Mouse (Mus musculus) liver, embryonic 13.5 days (tissue): Measurements from ENCODE around the gene Klhdc1. TPM values are rescaled to one million over a fixed set of nuclear protein-coding genes. Genes with fewer than 3 reads are reported as not detected.

Experiments used
- ATAC-seq: fragments of 200-750 bp; cut with Nextera tagmentation; 2 replicates; pipeline ENCODE4 v1.8.0; 2017; ENCODE audit warnings: low read depth, mild to moderate bottlenecking, moderate number of reproducible peaks, moderate library complexity
- DNase-seq: peaks from one replicate; pipeline ENCODE4 v3.0.0; 2022
- H3K27ac ChIP-seq: fragments of 300-500 bp; sonication (generic); 2 replicates; pipeline ENCODE4 v1.5.1; 2015; ENCODE audit warnings: moderate library complexity, mild to moderate bottlenecking, inconsistent platforms
- H3K27me3 ChIP-seq: fragments of 300-500 bp; sonication (generic); 2 replicates; pipeline ENCODE4 v1.6.1; 2015; ENCODE audit warnings: mild to moderate bottlenecking, inconsistent platforms
- H3K36me3 ChIP-seq: fragments of 300-500 bp; sonication (generic); 2 replicates; pipeline ENCODE4 v1.6.1; 2015; ENCODE audit warnings: mild to moderate bottlenecking, inconsistent platforms
- H3K4me1 ChIP-seq: fragments of 300-500 bp; sonication (generic); replicated peaks from 2 replicates; pipeline ENCODE4 v1.6.1; 2015; ENCODE audit warnings: inconsistent platforms
- H3K4me2 ChIP-seq: fragments of 300-500 bp; sonication (generic); 2 replicates; pipeline ENCODE4 v1.6.1; 2015; ENCODE audit warnings: inconsistent platforms, mild to moderate bottlenecking, moderate library complexity
- H3K4me3 ChIP-seq: fragments of 300-500 bp; sonication (generic); replicated peaks from 2 replicates; pipeline ENCODE4 v1.5.1; 2015; ENCODE audit warnings: mild to moderate bottlenecking, inconsistent platforms
- H3K9ac ChIP-seq: fragments of 300-500 bp; sonication (generic); 2 replicates; pipeline ENCODE4 v1.6.1; 2015; ENCODE audit warnings: mild to moderate bottlenecking, inconsistent platforms
- H3K9me3 ChIP-seq: fragments of 300-500 bp; sonication (generic); replicated peaks from 2 replicates; pipeline ENCODE4 v1.6.1; 2016; ENCODE audit warnings: inconsistent platforms
- whole genome bisulfite sequencing: fragments of 180-500 bp; shearing (Covaris S2); methylation state at CpG from one replicate; pipeline ENCODE4 v1.1.7; 2015; ENCODE audit not compliant: insufficient replicate concordance; 5-methylcytosine and 5-hydroxymethylcytosine counted together
- polyA plus RNA-seq: library from polyadenylated mRNA; unstranded; fragments of >200 nt; fragmentation: Nextera tagmentation; extraction: Ambion mirVana; gene quantifications from 2 replicates; pipeline ENCODE4 v1.2.1, GENCODE M21; 2015

The Klhdc1 gene
- polyA plus RNA-seq, 1 experiment from 2014 or later = 3.9 TPM

DNA sequence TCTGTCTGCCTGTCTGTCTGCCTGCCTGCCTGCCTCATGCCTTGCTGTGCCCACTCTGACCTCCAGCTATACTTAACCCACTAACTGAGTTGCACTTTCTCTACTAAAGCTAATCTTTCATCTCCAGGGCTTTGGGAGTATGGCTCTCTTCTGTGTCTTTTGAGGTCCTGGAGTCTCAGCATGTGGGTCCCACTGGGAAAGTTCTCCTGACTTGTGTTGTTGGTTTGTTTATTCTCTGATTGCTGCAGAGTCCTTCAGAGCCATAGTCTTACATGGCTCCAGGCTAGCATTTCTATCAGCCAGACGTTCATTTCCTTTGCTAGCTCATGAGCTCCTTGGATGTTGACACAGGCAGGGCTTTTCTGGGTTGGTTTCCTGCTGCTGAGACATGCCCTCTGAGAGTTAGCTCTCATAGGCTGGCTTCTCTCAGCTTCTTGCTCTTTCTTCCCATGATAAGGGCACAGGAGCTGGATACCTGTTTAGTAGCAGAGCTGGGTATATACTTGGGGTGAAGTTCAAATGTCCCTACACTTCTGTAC is 39.0 kb downstream of the Klhdc1 start:
- Histone ChIP-seq H3K4me2 (no peak overlapping the region), H3K9me3 (no peaks in the 10 kb centered on the region), H3K27ac (no peak overlapping the region), H3K4me3 (no peak overlapping the region), H3K4me1 (0 out of 2 replicates have a peak, but pooled peaks cover 7% of the 10 kb centered on the region), H3K27me3 (no peaks in the 10 kb centered on the region), H3K9ac (no peak overlapping the region), H3K36me3 (no peaks in the 10 kb centered on the region)
- DNase-seq (no peak), ATAC-seq (no peak)
- WGBS = 21% methylated on average over 1 of the region's 1 CpGs

DNA sequence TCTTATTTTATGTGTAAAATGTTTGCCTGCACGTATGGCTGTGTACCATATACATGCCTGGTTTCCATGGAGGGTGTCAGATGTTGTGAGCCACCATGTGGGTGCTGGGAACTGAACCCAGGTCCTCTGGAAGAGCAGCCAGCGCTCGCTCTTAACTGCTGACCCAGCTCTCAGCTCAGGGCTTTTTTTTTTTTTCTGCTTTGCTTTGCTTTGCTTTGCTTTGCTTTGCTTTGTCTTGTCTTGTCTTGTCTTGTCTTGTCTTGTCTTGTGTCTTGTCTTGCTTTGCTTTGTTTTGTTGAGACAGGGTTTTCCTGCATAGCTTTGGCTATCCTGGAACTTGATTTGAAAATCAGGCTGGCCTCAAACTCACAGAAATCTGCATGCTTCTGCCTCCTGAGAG is 39.9 kb downstream of the Klhdc1 start:
- no peak for ATAC-seq
- Histone ChIP-seq H3K4me2 (no peak overlapping the region), H3K4me3 (no peak overlapping the region), H3K27ac (no peak overlapping the region), H3K36me3 (no peaks in the 10 kb centered on the region), H3K9me3 (no peaks in the 10 kb centered on the region), H3K9ac (no peak overlapping the region), H3K4me1 (0 out of 2 replicates have a peak, but pooled peaks cover 7% of the 10 kb centered on the region), H3K27me3 (no peaks in the 10 kb centered on the region)
- WGBS = 84% methylated on average over 3 of the region's 3 CpGs
- no peak for DNase-seq

DNA sequence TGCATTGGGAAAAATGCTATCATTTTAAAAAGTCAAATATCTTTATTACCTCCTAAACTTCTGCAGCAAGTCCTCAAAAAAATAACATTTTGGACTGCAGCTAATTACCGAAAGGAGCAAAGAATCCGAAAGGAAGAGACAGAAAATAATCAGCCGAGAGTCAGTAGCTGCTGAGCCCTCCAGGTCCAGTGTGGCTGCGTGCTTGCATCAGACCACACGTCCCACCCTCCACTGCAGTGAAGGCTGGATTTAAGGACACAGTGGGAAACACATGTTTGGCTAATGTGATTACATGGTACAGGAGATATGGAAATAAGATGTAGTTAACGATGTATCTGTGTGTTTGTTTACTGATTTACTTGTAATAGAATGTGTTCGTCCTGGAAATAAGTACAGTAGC is 42.2 kb downstream of the Klhdc1 start:
- WGBS = 82% methylated on average over 7 of the region's 7 CpGs
- Histone ChIP-seq H3K27me3 (no peaks in the 10 kb centered on the region), H3K9me3 (no peaks in the 10 kb centered on the region), H3K4me2 (no peak overlapping the region), H3K4me1 (peaks cover 18% of the 10 kb centered on the region), H3K27ac (no peak overlapping the region), H3K9ac (no peak overlapping the region), H3K36me3 (no peaks in the 10 kb centered on the region), H3K4me3 (no peak overlapping the region)
- DNase-seq (no peak), ATAC-seq (no peak)

DNA sequence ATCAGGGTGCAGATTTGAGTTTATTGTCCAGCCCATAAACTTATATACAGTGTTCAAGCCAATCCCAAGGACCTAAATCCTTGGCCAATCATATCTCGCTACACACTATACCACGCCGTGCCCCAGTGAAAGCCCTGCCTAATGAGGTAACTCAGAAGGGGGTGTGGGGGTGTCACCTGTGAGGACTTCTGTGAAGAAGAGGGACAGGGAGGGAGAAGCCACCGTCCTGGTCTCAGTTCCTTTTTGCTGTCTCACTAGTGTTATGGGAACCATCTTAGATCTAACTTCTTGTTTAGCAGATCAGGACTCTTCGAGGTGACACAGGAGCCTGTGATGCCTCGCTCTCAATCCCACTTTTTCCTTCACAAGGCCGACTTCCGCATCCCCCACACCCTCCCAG is 46.6 kb downstream of the Klhdc1 start:
- Histone ChIP-seq H3K9me3 (no peaks in the 10 kb centered on the region), H3K4me3 (no peak overlapping the region), H3K4me2 (no peak overlapping the region), H3K27me3 (no peaks in the 10 kb centered on the region), H3K9ac (no peak overlapping the region), H3K4me1 (peaks cover 38% of the 10 kb centered on the region), H3K36me3 (no peaks in the 10 kb centered on the region), H3K27ac (peak overlapping the region; percentile 26; the same call in 1 of the 2 replicates)
- no peak for DNase-seq
- 74% methylated on average over 8 of the region's 8 CpGs for WGBS
- 0 out of 2 replicates have a peak, but pooled peaks have one; percentile 19 for ATAC-seq

DNA sequence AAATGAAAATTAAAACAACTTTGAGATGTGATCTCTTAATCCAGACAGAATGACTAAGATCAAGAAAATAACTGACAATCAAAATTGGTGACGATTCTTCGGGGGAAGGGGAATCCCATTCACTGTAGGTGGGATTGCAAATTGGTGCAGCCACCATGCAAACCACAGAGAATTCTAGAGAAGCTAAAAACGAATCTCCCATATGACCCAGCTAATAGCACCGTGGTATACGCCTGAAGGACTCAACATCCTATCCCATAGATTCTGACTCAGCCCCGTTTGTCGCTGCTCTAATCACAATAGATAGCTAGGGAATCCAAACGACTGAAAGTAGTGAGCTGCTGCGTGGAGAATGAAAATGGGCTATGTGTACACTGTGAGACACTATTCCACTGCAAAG is 47.7 kb downstream of the Klhdc1 start:
- WGBS = 66% methylated on average over 9 of the region's 9 CpGs
- no peaks in the 10 kb centered on the region for H3K9me3 ChIP-seq
- no peak overlapping the region for H3K9ac ChIP-seq
- DNase-seq = no peak
- H3K27ac ChIP-seq = peak overlapping the region; percentile 26; the same call in 1 of the 2 replicates
- H3K27me3 ChIP-seq = no peaks in the 10 kb centered on the region
- no peak for ATAC-seq
- no peaks in the 10 kb centered on the region for H3K36me3 ChIP-seq
- H3K4me3 ChIP-seq = no peak overlapping the region
- H3K4me1 ChIP-seq = peaks cover 49% of the 10 kb centered on the region
- no peak overlapping the region for H3K4me2 ChIP-seq

DNA sequence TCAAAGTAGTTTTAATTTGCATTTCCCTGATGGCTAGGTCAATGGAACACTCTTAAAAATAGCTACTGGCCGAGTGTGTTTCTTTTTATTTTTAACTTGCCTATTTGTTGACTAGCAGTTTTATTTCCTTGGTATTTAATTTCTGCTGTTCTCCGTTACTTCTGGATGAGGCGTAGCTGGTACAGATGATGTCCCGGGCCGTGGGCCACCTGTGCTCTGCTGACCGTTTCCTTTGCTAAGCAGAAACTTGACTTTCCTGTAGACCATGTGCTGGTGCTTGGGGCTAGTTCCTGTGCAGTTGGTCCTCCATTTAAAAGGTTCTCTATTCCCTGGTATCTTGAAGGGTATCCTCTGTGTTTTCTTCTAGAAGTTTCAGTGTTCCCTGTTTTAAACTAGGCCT is 51.4 kb downstream of the Klhdc1 start:
- Histone ChIP-seq H3K9ac (0 out of 2 replicates have a peak overlapping the region, but pooled peaks have one; percentile 28), H3K36me3 (no peaks in the 10 kb centered on the region), H3K4me2 (no peak overlapping the region), H3K9me3 (no peaks in the 10 kb centered on the region), H3K27me3 (no peaks in the 10 kb centered on the region), H3K4me3 (no peak overlapping the region), H3K27ac (peak overlapping the region; percentile 73), H3K4me1 (peaks cover 68% of the 10 kb centered on the region)
- WGBS = 85% methylated on average over 6 of the region's 6 CpGs
- no peak for DNase-seq
- ATAC-seq = no peak

DNA sequence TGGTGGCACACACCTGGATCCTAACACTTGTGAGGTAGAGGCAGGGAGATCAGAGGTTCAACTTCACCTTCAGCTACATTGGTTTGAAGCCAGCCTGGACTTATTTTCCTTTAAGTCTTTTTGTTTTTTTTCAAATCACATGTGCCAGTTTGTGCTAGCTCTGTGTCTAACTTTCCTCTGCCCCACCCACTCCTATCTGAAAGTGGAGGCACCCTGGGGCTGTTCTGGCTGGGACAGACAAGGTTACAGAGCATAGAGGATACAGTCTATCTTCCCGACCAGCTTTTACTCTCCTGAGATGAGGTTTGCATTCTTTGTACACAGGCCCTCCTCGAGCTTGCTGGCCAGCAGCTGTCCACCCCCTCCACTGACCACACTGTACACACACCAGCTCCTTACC is 52.8 kb downstream of the Klhdc1 start:
- DNase-seq = peak; percentile 85

DNA sequence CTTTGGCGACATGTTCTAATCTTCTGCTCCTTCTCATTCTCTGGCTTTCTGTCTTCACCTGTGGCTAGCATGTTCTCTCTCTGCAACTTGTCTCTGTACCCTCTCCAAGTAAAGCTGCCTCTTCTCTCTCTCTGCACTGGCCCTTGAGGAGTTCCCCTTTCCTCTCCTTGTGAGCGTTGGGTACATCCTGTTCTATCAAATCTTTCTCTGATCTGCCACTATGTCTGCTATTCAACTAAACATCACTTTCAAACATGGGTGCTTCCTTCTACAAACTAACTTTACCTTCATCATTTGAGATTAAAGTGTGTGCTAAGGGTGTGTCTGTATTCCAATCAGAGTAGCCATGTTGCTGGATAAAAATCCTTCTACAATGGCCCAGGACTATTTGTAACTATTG is 54.0 kb downstream of the Klhdc1 start:
- H3K4me2 ChIP-seq = no peak overlapping the region; the same call in 1 of the 2 replicates
- peak overlapping the region; percentile 96 for H3K27ac ChIP-seq
- H3K9ac ChIP-seq = peak overlapping the region; percentile 22
- 53% methylated on average over 2 of the region's 2 CpGs for WGBS
- H3K4me3 ChIP-seq = no peak overlapping the region
- H3K4me1 ChIP-seq = peaks cover 78% of the 10 kb centered on the region
- peaks cover 9% of the 10 kb centered on the region for H3K36me3 ChIP-seq
- ATAC-seq (no peak), DNase-seq (no peak)
- no peaks in the 10 kb centered on the region for H3K27me3 ChIP-seq
- H3K9me3 ChIP-seq = no peaks in the 10 kb centered on the region

More for the DNA sequence above, 52.8 kb downstream of the Klhdc1 start:
- no peaks in the 10 kb centered on the region for H3K27me3 ChIP-seq
- peak overlapping the region; percentile 68 for H3K9ac ChIP-seq
- peaks cover 72% of the 10 kb centered on the region for H3K4me1 ChIP-seq
- H3K36me3 ChIP-seq = no peaks in the 10 kb centered on the region; the same call in 1 of the 2 replicates
- H3K27ac ChIP-seq = peak overlapping the region; percentile 96
- peak overlapping the region; percentile 60 for H3K4me2 ChIP-seq
- 15% methylated on average over 2 of the region's 2 CpGs for WGBS
- H3K4me3 ChIP-seq = peak overlapping the region; percentile 24
- H3K9me3 ChIP-seq = no peaks in the 10 kb centered on the region
- peak; percentile 93 for ATAC-seq

DNA sequence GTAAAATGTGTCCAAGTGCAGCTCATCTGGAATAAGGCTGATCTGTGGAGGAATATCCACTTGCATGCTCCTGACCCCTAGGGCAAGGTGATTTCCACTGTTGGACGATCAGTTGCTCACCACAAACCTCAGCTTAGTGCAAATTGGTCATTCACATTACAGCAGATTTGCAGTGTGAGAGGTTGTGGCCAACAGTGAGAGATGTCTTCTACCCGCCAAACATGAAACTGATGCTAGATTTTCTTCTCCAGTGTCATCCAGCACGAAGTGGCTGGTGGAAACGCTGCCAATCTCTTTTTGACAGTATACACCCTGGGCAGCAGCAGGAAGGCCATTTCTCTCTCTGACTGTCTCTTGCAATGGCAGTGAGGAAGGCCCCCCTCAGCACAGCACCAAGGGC is 54.7 kb downstream of the Klhdc1 start:
- WGBS = 57% methylated on average over 4 of the region's 4 CpGs
- Histone ChIP-seq H3K4me1 (peaks cover 79% of the 10 kb centered on the region), H3K9ac (peak overlapping the region; percentile 97), H3K27me3 (no peaks in the 10 kb centered on the region), H3K27ac (peak overlapping the region; percentile 96), H3K4me3 (peak overlapping the region; percentile 90), H3K9me3 (no peaks in the 10 kb centered on the region), H3K4me2 (peak overlapping the region; percentile 82), H3K36me3 (peaks cover 17% of the 10 kb centered on the region)
- DNase-seq = no peak
- ATAC-seq = no peak

DNA sequence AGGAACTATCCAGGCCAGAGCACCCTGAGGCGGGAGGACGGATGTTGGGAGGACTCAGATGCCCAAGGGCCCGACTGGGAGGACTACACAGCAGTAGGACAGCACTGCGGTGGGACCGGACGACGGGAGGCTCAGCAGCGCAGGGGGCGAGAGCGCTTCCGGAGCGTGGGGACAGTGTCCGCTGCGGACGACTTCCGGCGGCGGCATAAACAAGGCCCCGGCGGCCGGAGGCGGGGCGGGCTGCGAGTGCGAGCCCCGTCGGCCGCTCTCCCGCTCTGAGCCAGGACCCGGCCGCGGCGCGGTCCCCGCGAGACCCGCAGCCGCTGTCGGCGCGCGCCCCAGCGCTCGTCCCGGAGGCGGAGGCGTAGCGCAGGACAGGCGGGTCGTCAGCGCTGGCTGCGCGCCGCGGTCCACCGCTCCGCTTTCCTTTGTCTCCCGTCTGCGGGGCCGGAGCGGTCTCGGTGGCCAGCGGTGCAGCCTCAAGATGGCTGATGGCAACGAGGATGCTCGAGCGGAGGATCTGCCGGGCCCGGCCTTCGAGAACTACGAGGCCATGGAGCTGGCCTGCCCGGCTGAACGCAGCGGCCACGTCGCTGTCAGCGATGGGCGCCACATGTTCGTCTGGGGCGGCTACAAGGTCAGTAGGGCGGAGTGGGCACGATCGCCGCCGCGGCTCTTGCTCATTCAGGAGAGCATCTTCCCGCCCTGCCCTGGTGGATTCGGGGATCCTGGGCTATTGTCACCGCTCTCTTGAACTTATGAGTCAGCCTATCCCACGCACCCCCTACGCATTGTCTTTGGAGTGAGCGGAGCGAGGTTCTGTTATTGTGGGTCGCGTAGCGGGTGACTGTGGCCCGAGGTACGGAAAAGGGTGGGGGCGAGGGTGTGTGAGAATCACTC is 55.8 kb downstream of the Klhdc1 start, which contains the start of gene Klhdc2:
Gene Klhdc2 (plus strand): TSS at position 171 of the 900 bp plus-strand sequence.
- Histone ChIP-seq H3K4me1 (peaks cover 74% of the 10 kb centered on the region), H3K27ac (peak within 1 kb of the TSS; percentile 96), H3K9ac (peak within 1 kb of the TSS; percentile 97), H3K4me3 (peak within 1 kb of the TSS; percentile 90), H3K9me3 (no peaks in the 10 kb centered on the region), H3K4me2 (peak within 1 kb of the TSS; percentile 82), H3K27me3 (no peaks in the 10 kb centered on the region), H3K36me3 (peaks cover 26% of the 10 kb centered on the region)
- ATAC-seq (peak; percentile 71), DNase-seq (peak; percentile 73)
- under 1% methylated on average over 96 of the region's 98 CpGs for WGBS

DNA sequence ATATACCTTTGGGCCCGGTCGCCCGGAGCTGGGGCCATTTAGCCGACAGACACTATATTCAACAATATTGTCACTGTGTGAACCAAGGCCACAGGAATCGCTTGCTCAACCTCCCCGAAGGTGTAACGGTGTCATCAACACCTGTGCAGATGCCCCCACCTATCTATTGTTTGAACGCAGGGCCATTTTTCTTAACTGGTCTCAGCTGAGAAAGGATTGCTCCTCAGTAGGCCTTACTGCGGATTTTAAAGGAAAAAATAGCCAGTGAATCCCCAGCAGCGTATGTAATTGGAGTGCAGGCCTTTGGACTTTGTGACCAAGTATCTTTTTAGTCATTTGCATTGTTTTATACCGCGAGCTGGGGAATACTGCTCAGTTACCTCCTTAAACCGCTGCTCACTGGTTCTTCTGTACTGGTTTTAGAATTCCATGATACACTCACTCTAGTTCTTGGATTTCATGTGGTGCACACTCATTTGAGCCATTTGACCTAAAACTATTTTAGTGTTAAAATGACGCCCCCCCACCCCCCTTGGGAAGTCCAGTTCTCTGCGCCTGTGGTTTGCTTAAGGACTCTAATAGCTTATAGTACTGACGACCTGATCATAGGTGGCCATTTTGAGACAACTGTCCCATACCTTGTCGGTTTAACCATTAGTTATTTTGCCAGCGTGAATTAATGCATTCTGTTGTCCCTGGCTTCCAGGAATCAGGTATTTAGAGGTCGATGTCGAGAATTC is 56.6 kb downstream of the Klhdc1 start:
- Histone ChIP-seq H3K9me3 (no peaks in the 10 kb centered on the region), H3K4me1 (peaks cover 66% of the 10 kb centered on the region), H3K9ac (peak overlapping the region; percentile 97), H3K27ac (peak overlapping the region; percentile 96), H3K27me3 (no peaks in the 10 kb centered on the region), H3K4me2 (peak overlapping the region; percentile 82), H3K36me3 (peaks cover 34% of the 10 kb centered on the region), H3K4me3 (peak overlapping the region; percentile 90)
- no peak for DNase-seq
- no peak for ATAC-seq
- WGBS = 15% methylated on average over 20 of the region's 20 CpGs
